Mouse (Mus musculus) MEL (cell line): ENCODE measurements around the gene Txnrd1.

Source experiments
- CHD1 ChIP-seq: IDR thresholded peaks from 2 replicates; pipeline ENCODE4 v1.6.1; 2012; ENCODE audit warnings: low read depth, mild to moderate bottlenecking, inconsistent platforms, low read length, improper control_type of control experiment
- CTCF ChIP-seq, 3 experiments: IDR thresholded peaks in 2 of 3; conservative IDR thresholded peaks in 1 of 3; 2 replicates each; pipeline ENCODE4 v1.5.1; 2011 to 2012; ENCODE audit warnings: low read length in 3 of 3, low read depth in 2 of 3, mild to moderate bottlenecking in 2 of 3, improper control_type of control experiment in 1 of 3, inconsistent platforms in 1 of 3, mixed read lengths in 1 of 3, moderate library complexity in 1 of 3; ENCODE audit not compliant: control insufficient read depth in 1 of 3, insufficient read depth in 1 of 3, poor library complexity in 1 of 3, severe bottlenecking in 1 of 3
- E2F4 ChIP-seq: IDR thresholded peaks from 2 replicates; pipeline ENCODE4 v1.6.1; 2011; ENCODE audit warnings: low read depth, low read length, improper control_type of control experiment, borderline replicate concordance
- ELF1 ChIP-seq: IDR thresholded peaks from 2 replicates; pipeline ENCODE4 v1.6.1; 2014; ENCODE audit warnings: low read depth, mild to moderate bottlenecking, inconsistent platforms, low read length, improper control_type of control experiment, moderate library complexity
- EP300 ChIP-seq, 2 experiments: IDR thresholded peaks; 2 replicates each; pipeline ENCODE4 v1.6.1; 2011; ENCODE audit warnings: improper control_type of control experiment in 2 of 2, low read length in 2 of 2, low read depth in 1 of 2, mild to moderate bottlenecking in 1 of 2
- GATA1 ChIP-seq: IDR thresholded peaks from 2 replicates; pipeline ENCODE4 v1.6.1; 2011; ENCODE audit warnings: low read depth, low read length, improper control_type of control experiment
- SMC3 ChIP-seq: IDR thresholded peaks from 2 replicates; pipeline ENCODE4 v1.6.1; 2011; ENCODE audit warnings: low read depth, low read length, improper control_type of control experiment

- TF ChIP-seq GATA1 (no peak), CTCF (IDR thresholded peaks at IDR 0.05 in 2 of 3, conservative IDR thresholded peaks at IDR 0.05 in 1 of 3; ENCODE audit: control insufficient read depth in 1 of 3, insufficient read depth in 1 of 3, low read depth in 2 of 3, low read length in 3 of 3, poor library complexity in 1 of 3, severe bottlenecking in 1 of 3) (no peak), ELF1 (no peak), EP300 (IDR thresholded peaks at IDR 0.05; ENCODE audit: low read depth in 1 of 2, low read length in 2 of 2) (no peak), E2F4 (no peak), CHD1 (no peak), SMC3 (no peak)
Observed at GRCm38 (mm10) chr10:82806414-82806813, 27.3 kb upstream of the Txnrd1 start.
